Mouse (Mus musculus): ENCODE data around the gene Rbm7. TPM values are rescaled to one million over a fixed set of nuclear protein-coding genes. Genes with fewer than 3 reads are reported as not detected.

Rbm7 gene
- total and polyA plus RNA-seq, 3 experiments: 47.3 to 48.4 TPM; not detected in 1

- DNase-seq (ENCODE audit: low read depth, low spot score): no peak
- Histone ChIP-seq H3K4me3 (ENCODE audit: control insufficient read depth in 1 of 2, insufficient read depth in 1 of 2, low read depth in 2 of 2, low read length in 2 of 2) (no peak overlapping the region), H3K4me1 (ENCODE audit: control insufficient read depth in 1 of 2, insufficient read depth in 2 of 2, low read length in 2 of 2) (no peaks in the 10 kb centered on the region), H3K36me3 (ENCODE audit: control insufficient read depth in 1 of 2, insufficient read depth in 2 of 2, low read length in 2 of 2) (no peaks in the 10 kb centered on the region; a peak in 1 of 4 replicates), H3K27ac (ENCODE audit: control insufficient read depth, low read depth, low read length) (no peak overlapping the region), H3K9me3 (replicated peaks; ENCODE audit: insufficient read depth, low read length) (no peaks in the 10 kb centered on the region), H3K79me2 (ENCODE audit: control insufficient read depth, insufficient read depth, low read length, poor library complexity) (no peaks in the 10 kb centered on the region), H3K9ac (ENCODE audit: control insufficient read depth, low read depth, low read length, poor library complexity, severe bottlenecking) (no peak overlapping the region), H3K27me3 (ENCODE audit: control insufficient read depth in 1 of 2, insufficient read depth in 2 of 2, low read length in 2 of 2) (no peaks in the 10 kb centered on the region)
- no peak for TF ChIP-seq HCFC1 (IDR thresholded peaks at IDR 0.05; ENCODE audit: low read depth, low read length)
- TF ChIP-seq CHD2 (IDR thresholded peaks at IDR 0.05; ENCODE audit: low read length): no peak
Observed at GRCm38 (mm10) chr9:48460720-48461119, 34.4 kb downstream of the Rbm7 start.

DNA sequence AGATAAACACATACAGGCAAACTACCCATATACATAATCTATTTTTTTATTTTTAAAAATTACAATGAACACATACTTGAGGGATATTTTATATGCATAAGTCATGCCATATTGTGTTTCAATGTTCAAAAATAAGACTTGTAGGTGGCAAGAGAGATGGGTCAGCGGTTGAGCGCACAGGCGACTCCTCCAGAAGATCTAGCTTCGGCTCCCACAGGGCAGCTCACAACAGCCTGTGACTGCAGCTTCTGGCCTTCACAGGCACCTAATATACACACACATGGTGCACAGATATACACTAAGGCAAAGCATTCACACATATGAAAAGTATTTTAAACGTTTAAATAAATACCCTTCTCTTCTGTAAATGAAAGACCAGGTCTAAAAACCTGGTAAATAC, 35.7 kb downstream of the Rbm7 start:
- no peaks in the 10 kb centered on the region for H3K27me3 ChIP-seq (ENCODE audit: control insufficient read depth in 1 of 2, insufficient read depth in 2 of 2, low read length in 2 of 2)
- H3K36me3 ChIP-seq (ENCODE audit: control insufficient read depth in 1 of 2, insufficient read depth in 2 of 2, low read length in 2 of 2): no peaks in the 10 kb centered on the region
- H3K79me2 ChIP-seq (ENCODE audit: control insufficient read depth, insufficient read depth, low read length, poor library complexity): no peaks in the 10 kb centered on the region
- no peak overlapping the region for H3K9ac ChIP-seq (ENCODE audit: control insufficient read depth, low read depth, low read length, poor library complexity, severe bottlenecking)
- no peak for TF ChIP-seq CHD2 (IDR thresholded peaks at IDR 0.05; ENCODE audit: low read length)
- TF ChIP-seq CHD1 (IDR thresholded peaks at IDR 0.05; ENCODE audit: low read depth, low read length): no peak
- no peak for TF ChIP-seq E2F4 (IDR thresholded peaks at IDR 0.05; ENCODE audit: borderline replicate concordance, low read depth, low read length)
- TF ChIP-seq MAX (IDR thresholded peaks at IDR 0.05; ENCODE audit: low read length): no peak
- TF ChIP-seq JUND (IDR thresholded peaks at IDR 0.05; ENCODE audit: low read depth, low read length): no peak
- TF ChIP-seq NELFE (IDR thresholded peaks at IDR 0.05; ENCODE audit: low read depth, low read length): no peak
- no peak for TF ChIP-seq MEF2A (IDR thresholded peaks at IDR 0.05; ENCODE audit: extremely low read depth, insufficient replicate concordance, low read depth, low read length, poor library complexity, severe bottlenecking)
- TF ChIP-seq TBP (IDR thresholded peaks at IDR 0.05; ENCODE audit: low read depth, low read length): no peak
- no peak for TF ChIP-seq HCFC1 (IDR thresholded peaks at IDR 0.05; ENCODE audit: low read depth, low read length)
- no peak for TF ChIP-seq GATA1 (IDR thresholded peaks at IDR 0.05; ENCODE audit: low read depth, low read length)
- TF ChIP-seq UBTF (IDR thresholded peaks at IDR 0.05; ENCODE audit: borderline replicate concordance, insufficient read depth, low read depth, low read length): no peak
- TF ChIP-seq TAL1 (IDR thresholded peaks at IDR 0.05; ENCODE audit: low read length): no peak
- TF ChIP-seq NRF1 (IDR thresholded peaks at IDR 0.05; ENCODE audit: insufficient read depth, low read depth, low read length, poor library complexity, severe bottlenecking): no peak
- no peak for TF ChIP-seq USF1 (IDR thresholded peaks at IDR 0.05; ENCODE audit: low read depth, low read length)
- no peak for TF ChIP-seq MAFK (IDR thresholded peaks at IDR 0.05; ENCODE audit: borderline replicate concordance, low read depth, low read length)
- TF ChIP-seq POLR2A (IDR thresholded peaks at IDR 0.05; ENCODE audit: control insufficient read depth in 1 of 2, insufficient read depth in 1 of 2, low read depth in 1 of 2, low read length in 2 of 2, poor library complexity in 1 of 2): no peak
- TF ChIP-seq SIN3A (IDR thresholded peaks at IDR 0.05; ENCODE audit: low read length): no peak
- TF ChIP-seq ETS1 (IDR thresholded peaks at IDR 0.05; ENCODE audit: low read depth, low read length): no peak
- no peak for TF ChIP-seq POLR2AphosphoS2 (IDR thresholded peaks at IDR 0.05; ENCODE audit: low read length)
- H3K27ac ChIP-seq (ENCODE audit: control insufficient read depth, low read depth, low read length): no peak overlapping the region
- DNase-seq (ENCODE audit: low read depth, low spot score): no peak
- no peaks in the 10 kb centered on the region for H3K9me3 ChIP-seq (replicated peaks; ENCODE audit: insufficient read depth, low read length)
- H3K4me1 ChIP-seq (ENCODE audit: control insufficient read depth in 1 of 2, insufficient read depth in 2 of 2, low read length in 2 of 2): no peaks in the 10 kb centered on the region
- H3K4me3 ChIP-seq (ENCODE audit: control insufficient read depth in 1 of 2, insufficient read depth in 1 of 2, low read depth in 2 of 2, low read length in 2 of 2): no peak overlapping the region
